Mouse (Mus musculus): ENCODE results near the gene Ftl1.

Gene Ftl1

DNA sequence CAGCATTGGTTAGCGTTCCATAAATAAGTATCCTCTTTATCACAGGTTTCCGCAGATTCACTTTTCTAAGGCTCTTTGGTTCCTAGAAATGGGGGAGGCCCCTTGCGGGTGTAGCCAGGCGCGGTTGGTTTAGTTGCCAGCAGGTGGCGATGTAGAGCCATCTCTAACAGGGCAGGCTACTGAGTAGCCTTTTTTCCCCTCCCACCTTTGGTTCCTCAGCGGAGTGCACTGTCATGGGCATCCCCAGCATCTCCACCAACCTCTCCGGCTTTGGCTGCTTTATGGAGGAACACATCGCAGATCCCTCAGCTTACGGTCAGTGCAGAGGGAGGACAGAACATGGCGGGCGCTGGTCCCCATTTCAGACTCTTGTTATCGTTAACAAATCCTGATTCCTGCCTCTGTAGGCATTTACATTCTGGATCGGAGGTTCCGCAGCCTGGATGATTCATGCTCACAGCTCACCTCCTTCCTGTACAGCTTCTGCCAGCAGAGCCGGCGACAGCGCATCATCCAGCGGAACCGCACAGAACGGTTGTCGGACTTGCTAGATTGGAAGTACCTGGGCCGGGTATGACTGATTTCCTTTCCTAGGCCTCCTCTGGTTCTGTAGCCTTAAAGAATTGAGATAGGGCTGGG, 8.2 kb downstream of the Ftl1 start:
- DNase-seq (ENCODE audit: low spot score in 2 of 2): peak; percentile 68 to 81

DNA sequence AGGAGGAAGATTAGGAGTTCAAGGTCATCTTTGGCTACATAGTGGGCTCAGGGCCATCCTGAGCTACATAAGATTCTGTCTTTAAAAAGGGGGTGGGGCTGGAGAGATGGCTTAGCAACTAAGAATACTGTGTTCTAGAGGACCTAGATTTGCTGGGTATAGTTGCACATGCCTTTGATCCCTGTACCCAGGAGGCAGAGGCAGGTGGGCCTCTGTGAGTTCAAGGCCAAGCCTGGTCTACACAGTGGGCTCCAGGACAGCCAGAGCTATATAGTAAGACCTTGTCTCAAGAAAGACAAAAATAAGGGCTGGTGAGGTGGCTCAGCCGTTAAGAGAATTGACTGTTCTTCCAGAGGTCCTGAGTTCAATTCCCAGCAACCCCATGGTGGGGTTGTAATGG, 9.7 kb downstream of the Ftl1 start:
- no peak for DNase-seq (ENCODE audit: low spot score in 2 of 2)

DNA sequence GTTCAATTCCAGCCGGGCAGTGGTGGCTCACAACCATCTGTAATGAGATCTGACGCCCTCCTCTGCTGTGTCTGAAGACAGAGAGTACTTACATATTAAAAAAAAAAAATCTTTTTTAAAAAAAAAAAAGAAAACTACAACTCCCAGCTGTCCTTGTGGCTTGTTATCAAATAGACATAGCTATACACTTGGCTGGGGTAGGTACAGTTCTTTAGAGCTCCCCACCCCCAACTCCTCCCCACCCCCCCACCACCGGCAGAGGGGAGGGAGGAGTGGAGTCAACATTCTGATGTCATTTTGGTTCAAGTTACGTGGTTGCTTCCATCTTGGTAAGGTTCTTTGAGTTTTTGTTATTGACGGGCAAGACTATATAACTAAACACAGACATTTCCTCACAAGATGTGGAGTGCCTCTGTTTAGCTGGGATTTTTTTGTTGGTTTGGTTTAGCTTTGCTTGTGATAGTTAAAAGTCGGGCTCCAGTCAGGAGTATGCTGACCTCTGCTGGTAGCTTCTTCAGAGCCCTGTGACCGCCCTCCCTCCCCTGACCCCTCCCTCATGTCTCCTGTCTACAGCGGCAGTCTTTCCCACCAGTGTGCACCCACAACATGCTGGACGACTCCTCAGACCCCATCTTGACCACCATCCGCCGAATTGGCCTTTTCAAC, 12.2 kb downstream of the Ftl1 start:
- DNase-seq (ENCODE audit: low spot score in 2 of 2): no peak

GRCm38 (mm10) chr7:45446589-45446988, 13.1 kb downstream of the Ftl1 start:
- no peak for DNase-seq (ENCODE audit: low spot score in 2 of 2)

DNA sequence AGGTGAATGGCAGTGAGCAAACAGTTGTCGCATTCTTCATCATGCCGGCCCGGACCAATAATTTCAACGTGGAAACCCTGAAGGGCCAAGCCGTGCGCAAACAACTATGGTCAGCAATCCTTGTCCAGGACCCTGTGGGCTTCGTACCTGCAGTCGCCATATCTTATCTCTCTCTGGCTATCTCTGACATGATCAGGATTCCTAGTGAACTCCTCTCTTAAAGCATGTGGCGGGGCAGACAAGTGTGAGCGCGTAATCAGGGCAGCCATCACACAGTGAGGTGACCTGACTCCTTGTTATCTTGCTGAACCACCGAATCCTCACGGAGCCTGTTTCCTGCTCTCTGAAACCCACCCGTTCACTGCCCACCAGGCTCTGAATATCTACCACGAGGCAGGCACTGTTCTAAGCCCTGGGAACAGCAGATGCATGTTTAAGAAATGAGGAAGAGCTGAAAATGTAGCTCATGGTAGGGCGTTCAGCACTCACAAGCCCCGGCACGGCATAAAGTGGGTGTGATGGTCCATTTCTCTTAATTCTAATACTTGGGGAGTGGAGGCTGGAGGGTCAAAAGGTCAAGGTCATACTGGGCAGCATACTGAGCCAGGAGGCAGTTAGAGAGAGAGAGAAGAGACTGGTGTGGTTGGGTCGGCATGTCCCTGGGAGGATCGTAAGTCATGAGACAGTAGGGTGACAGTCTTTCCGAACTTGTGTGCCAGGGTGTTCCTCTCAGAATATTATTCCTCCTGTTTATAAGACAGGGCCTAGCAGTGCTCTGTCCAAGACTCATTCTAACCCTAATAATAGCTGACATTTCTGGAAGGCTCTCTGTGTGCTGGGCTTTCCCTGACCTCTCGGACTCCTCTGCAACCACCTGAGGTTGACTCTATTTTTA, 15.9 kb downstream of the Ftl1 start:
- no peak for DNase-seq (ENCODE audit: low spot score in 2 of 2)

GRCm38 (mm10) chr7:45437521-45438276, 22.0 kb downstream of the Ftl1 start, which contains the start of gene Ruvbl2:
TSS of gene Ruvbl2 (minus strand) at chr7:45438096.
- no peak for DNase-seq (ENCODE audit: low spot score in 2 of 2)

DNA sequence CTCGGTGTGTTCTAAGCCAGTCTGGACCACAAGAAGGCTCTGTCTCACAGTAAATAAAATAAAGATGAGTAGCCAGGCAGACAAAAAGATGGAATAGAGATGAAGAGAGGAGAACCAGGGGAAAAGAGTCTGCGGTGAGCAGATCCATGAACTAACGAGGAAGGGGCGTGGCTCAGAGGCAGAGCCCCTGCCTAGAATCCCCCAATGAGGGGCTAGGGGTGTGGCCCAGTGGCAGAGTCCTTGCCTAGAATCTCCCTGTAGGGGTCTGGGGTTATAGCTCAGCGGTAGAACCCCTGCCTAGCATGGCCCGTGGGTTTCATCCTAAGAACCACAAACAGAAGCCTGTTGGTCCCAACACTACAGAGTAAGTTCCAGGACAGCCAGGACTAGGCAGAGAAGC, 22.6 kb downstream of the Ftl1 start:
- DNase-seq (ENCODE audit: low spot score in 2 of 2): no peak

- DNase-seq (ENCODE audit: low spot score in 2 of 2): no peak
These were observed 23.2 kb downstream of the Ftl1 start for GRCm38 (mm10) chr7:45436444-45436843.

DNA sequence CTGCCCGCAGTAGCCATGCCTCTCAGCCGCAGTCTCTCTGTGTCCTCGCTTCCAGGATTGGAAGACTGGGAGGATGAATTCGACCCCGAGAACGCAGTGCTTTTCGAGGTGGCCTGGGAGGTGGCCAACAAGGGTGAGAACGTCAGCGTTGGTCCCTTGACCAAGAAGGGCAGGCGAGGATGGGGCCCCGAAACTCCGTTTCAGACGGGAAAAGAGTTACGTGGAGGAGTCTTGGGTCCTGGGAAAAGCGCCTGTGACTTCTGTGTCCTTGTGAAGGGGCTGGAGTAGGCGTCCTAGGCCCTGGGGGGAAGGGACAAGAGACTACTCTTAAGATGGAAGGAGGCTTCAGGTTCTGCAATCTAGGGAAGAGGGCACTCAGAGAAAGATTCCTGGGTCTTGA, 24.6 kb downstream of the Ftl1 start:
- no peak for DNase-seq (ENCODE audit: low spot score in 2 of 2)

DNA sequence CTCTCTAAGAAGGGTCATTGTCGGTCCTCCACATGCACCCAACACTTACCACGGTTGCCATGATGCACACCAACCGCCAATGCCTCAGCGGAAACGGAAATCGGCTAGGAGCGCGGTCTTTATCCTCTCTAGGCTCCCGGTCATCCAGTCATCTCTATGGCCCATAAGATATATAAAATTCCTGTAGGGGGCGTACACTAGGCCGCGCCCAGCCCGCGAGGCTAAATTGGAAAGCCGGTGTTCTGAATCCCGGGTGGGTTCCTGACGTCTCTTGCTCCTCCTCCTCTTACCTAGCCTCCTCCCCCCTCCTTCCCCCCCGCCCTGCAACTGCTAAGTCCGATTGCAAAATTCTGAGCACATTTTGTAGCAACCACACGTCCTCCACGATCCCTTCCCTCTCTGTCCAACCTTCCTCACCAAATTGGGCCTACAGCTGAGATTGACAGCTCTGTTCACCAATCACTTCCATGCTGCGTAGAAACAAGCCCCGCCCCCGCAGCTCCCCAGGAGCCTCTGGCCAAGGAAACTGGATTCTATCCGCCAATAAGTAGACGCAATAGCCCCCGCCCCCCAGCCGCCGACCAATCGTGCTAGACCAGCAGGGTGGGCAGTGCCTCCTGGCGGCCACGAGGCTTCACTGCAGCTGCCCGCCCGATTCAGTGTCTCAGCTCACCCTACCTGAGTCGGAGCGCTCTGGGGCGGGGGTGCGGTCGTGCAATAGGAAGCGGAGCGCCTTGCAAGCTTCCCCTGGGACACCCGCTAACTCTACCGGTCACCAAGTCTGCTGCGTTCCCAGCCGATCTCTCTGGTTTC, 25.3 kb downstream of the Ftl1 start, which contains the start of gene Gys1:
TSS of gene Gys1 (plus strand) at position 642 of the 813 bp plus-strand sequence.
- DNase-seq (ENCODE audit: low spot score in 2 of 2): peak; percentile 100

- no peak for DNase-seq (ENCODE audit: low spot score in 2 of 2)
These were observed 25.9 kb downstream of the Ftl1 start for GRCm38 (mm10) chr7:45433835-45434202.

- DNase-seq (ENCODE audit: low spot score in 2 of 2): no peak
These were observed 33.1 kb downstream of the Ftl1 start for GRCm38 (mm10) chr7:45426556-45426955.

- no peak for DNase-seq (ENCODE audit: low spot score in 2 of 2)
These were observed 38.5 kb downstream of the Ftl1 start for GRCm38 (mm10) chr7:45421194-45421593.

- DNase-seq (ENCODE audit: low spot score in 2 of 2): no peak
These were observed 39.1 kb downstream of the Ftl1 start, which contains the start of gene Lhb for GRCm38 (mm10) chr7:45420615-45420919. TSS of gene Lhb (plus strand) at chr7:45420820.

DNA sequence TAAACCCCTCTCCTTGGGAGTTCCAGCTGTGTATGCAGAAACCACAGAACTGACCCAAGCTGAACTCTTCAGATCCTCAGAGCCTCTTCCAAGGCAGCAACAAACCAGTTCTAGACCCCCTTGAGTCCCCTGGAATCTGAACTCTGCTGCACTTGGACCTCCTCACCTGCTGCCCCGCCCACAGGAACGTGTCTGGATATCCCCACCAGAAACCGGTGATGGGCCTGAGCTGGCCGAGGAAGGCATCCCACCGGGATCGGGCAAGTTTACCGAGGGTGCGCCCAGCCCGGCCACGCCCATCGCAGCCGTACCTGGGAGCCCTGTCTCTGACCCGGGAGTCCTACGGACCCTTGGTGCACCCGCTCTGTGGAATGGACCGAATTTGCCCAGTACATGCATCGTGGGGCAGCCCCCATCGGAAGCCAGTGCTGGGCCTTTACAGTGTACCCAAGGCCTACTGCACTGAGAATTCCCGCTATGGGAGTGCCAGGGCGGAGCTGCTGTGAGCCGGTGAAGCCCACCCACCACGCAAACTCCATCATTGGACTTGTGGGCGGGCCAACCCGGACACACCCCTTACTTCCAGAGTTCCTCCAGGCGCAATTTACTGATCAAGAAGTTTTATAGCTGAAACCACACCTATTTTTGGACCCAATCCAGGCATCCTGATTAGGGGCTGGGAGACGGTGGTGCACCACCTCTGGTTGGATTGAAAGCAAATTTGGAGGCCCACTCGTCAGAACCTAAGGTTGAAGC, 39.6 kb downstream of the Ftl1 start:
- DNase-seq (ENCODE audit: low spot score in 2 of 2): no peak

DNA sequence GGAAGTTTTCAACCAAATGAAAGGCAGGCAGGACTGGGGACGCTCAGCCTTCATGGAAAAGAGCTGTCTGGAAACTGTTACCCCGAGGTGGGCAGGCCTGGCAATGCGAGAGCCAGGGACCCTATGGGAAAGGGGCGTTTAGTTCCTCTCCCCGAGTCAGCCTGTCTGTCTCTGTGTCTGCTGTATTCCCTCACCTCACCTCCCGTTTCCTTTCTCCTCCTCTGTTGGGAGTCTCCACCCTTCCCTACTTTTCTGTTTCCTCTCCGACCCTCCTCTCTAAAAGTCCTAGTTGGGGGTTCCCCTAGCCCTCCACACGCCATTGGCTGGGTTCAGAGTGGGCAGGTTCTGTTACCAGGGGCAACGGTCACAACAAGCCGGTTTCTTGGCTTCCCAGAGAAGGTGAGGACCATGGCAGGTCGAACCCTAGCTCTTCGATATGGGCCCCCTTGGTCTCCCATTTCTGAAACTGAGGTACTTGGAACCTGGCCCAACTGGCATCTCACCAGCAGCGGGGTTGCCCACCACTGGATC, 41.7 kb downstream of the Ftl1 start:
- DNase-seq (ENCODE audit: low spot score in 2 of 2): no peak

DNA sequence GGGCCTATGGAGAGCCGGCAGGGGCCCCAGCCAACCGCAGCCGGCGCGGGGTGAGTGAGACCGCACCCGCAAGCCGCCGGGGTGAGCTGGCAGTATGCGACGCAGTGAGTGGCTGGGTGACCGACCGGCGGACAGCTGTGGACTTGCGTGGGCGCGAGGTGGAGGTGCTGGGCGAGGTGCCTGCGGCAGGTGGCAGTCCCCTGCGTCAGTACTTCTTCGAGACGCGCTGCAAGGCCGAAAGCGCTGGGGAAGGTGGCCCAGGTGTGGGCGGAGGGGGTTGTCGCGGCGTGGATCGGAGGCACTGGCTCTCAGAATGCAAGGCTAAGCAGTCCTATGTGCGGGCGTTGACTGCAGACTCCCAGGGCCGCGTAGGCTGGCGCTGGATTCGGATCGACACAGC, 44.0 kb downstream of the Ftl1 start:
- DNase-seq (ENCODE audit: low spot score in 2 of 2): no peak

- no peak for DNase-seq (ENCODE audit: low spot score in 2 of 2)
These were observed 44.9 kb downstream of the Ftl1 start for GRCm38 (mm10) chr7:45414740-45415224.

DNA sequence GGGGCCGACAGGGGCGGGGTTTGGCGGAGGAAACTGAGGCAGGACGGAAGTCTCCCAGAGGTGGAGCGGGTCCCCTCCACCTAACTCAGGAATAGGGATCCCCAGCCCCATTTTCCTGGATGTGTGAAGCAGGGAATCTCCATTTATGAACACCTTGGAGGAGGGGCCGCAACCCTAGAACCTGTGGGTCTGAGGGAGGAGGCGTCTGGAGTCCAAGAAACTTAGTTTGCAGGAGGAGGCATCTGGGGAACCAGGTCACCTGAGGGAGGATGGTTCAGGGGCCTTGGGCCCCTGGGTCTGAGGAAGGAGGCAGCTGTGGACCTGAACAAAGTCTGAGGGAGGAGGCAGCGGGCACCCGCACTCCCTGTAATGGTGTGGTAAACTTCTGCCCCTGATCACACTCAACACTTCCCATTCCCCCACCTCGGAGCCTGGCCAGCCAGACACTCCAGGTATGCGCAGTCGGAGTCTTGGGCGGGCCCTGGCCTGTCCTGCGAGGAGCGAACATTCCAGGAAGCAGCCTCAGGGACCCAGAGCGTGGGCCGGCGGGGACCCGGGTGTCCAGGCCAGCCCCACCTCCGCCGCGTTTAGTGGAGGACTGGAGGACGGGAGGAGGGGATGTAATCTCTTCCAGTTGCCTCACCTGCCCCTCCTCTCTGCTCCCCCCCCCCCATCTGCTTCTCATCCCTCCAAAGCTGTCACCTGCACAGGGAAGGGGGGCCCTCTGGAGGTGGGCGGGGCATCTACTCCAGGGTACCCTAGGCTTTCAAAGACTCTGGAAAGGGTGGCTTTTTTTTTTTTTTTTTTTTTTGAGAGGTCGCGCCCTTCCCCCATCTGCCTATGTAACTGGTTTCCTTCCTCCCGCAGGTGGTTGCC, 45.6 kb downstream of the Ftl1 start:
- no peak for DNase-seq (ENCODE audit: low spot score in 2 of 2)

Measured in frontal cortex, postnatal 14 days (tissue).